Mouse (Mus musculus) hindbrain, embryonic 11.5 days (tissue): ENCODE data around the gene Cpeb1. TPM values are rescaled to one million over a fixed set of nuclear protein-coding genes. Genes with fewer than 3 reads are reported as not detected.
A peak's percentile ranks its signal among the peaks of the same experiment; 100 is the strongest.

Source experiments
- ATAC-seq: fragments of 200-750 bp; cut with Nextera tagmentation; 2 replicates; pipeline ENCODE4 v1.8.0; 2017; ENCODE audit warnings: mild to moderate bottlenecking, moderate TSS enrichment, moderate library complexity; ENCODE audit not compliant: low FRiP score
- DNase-seq: peaks from one replicate; pipeline ENCODE4 v3.0.0-alpha.2; 2015; ENCODE audit warnings: low spot score
- H3K27ac ChIP-seq: fragments of 300-500 bp; sonication (generic); 2 replicates; pipeline ENCODE4 v1.5.1; 2014; ENCODE audit warnings: mild to moderate bottlenecking, low read depth, low read length
- H3K27me3 ChIP-seq: fragments of 300-500 bp; sonication (generic); 2 replicates; pipeline ENCODE4 v1.6.1; 2014; ENCODE audit warnings: mild to moderate bottlenecking, low read length, moderate library complexity, mixed read lengths; ENCODE audit not compliant: control insufficient read depth, insufficient read depth
- H3K36me3 ChIP-seq: fragments of 300-500 bp; sonication (generic); 2 replicates; pipeline ENCODE4 v1.6.1; 2014; ENCODE audit warnings: mild to moderate bottlenecking, low read length, moderate library complexity, mixed read lengths; ENCODE audit not compliant: control insufficient read depth, insufficient read depth
- H3K4me1 ChIP-seq: fragments of 300-500 bp; sonication (generic); replicated peaks from 2 replicates; pipeline ENCODE4 v1.6.1; 2014; ENCODE audit warnings: low read length, mixed read lengths; ENCODE audit not compliant: control insufficient read depth, insufficient read depth
- H3K4me2 ChIP-seq: fragments of 300-500 bp; sonication (generic); replicated peaks from 2 replicates; pipeline ENCODE4 v1.6.1; 2014; ENCODE audit warnings: mild to moderate bottlenecking, low read depth, low read length
- H3K4me3 ChIP-seq: fragments of 300-500 bp; sonication (generic); 2 replicates; pipeline ENCODE4 v1.5.1; 2014; ENCODE audit warnings: low read depth, low read length
- H3K9ac ChIP-seq: fragments of 300-500 bp; sonication (generic); 2 replicates; pipeline ENCODE4 v1.6.1; 2014; ENCODE audit warnings: low read depth, low read length
- H3K9me3 ChIP-seq: fragments of 300-500 bp; sonication (generic); 2 replicates; pipeline ENCODE4 v1.6.1; 2016; ENCODE audit warnings: low read length; ENCODE audit not compliant: control insufficient read depth
- WGBS: fragments of 180-500 bp; shearing (Covaris S2); extraction: QIAGEN DNeasy Blood & Tissue Kit; methylation state at CpG from one replicate; pipeline ENCODE4 v1.1.7; 2014; 5-methylcytosine and 5-hydroxymethylcytosine counted together
- polyA plus RNA-seq: library from polyadenylated mRNA; unstranded; fragments of >200 nt; fragmentation: Nextera tagmentation; extraction: Ambion mirVana; gene quantifications from 2 replicates; pipeline ENCODE4 v1.2.1, GENCODE M21; 2014

Gene Cpeb1
- polyA plus RNA-seq, 1 experiment from 2014 or later = 1.3 TPM

DNA sequence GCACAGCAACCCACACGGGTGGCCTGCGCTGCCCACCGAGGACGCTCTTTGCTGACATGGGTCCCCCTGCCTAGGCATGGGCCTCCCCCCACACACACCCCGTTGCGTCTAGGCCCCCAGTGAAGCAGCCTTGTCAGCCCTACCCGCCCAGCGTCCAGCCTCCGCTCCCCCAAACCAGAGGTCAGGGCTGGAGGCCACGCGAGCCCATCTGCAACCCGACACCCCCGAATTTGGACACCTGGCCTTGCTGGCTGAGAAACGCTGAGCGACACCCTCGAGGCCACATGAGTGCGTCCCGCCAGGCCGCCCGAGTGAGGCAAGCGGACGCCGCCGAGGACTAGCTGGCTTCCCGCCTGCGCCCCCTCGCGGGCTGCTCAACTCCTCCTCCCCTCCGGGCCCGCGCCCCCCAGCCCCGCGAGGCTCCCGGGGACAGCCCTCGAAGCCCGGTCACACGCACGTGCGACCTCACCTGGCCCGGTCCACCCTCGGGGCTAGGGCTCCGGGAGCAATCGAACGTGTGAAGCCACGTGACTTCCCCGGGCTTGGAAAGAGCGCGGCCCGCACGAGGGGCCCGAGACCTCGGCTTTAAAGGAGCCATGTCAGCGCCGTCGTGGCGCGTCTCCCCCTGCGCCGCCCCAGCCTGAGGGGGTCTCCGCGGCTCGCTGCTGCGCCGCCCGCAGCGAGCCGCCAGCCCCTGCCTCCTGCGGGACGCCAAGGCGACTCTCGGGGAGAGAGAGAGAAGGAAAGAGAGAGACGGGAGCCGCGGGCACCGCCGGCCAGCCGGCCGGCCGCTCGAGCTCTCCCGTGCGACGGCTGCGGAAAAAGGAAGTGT, 1.6 kb downstream of the Cpeb1 start:
- H3K27ac ChIP-seq = no peak overlapping the region
- DNase-seq (peak; percentile 70), ATAC-seq (peak; percentile 69)
- H3K9ac ChIP-seq = no peak overlapping the region
- H3K4me1 ChIP-seq = peaks cover 14% of the 10 kb centered on the region
- peaks cover 44% of the 10 kb centered on the region for H3K27me3 ChIP-seq
- 4% methylated on average over 82 of the region's 84 CpGs for WGBS
- H3K4me3 ChIP-seq = peak overlapping the region; percentile 40
- no peaks in the 10 kb centered on the region for H3K36me3 ChIP-seq
- no peaks in the 10 kb centered on the region for H3K9me3 ChIP-seq
- peak overlapping the region; percentile 89 for H3K4me2 ChIP-seq

DNA sequence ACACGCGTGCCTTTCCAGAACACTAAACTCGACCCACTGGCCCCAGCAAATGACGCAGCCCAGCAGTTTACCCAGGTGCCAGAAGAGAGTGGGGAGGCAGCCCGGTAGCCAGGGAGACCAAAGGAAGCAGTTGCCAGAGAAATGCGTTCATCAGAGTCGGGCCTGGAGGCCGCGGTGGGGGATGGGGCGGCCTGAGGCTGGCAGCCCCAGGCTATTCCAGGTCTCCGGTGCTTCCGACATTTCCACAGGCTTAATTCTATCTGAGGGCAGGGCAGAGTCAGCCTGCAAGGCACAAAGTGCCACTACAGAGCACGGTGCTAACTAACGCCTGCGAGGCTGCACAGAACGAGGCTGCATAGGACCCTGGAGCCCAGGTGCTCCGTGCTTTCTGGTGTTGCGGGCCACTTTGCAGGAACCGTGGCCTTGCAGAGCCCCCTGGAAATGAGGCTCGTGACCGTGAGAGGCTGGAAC, 2.3 kb downstream of the Cpeb1 start:
- Histone ChIP-seq H3K27me3 (peaks cover 42% of the 10 kb centered on the region), H3K27ac (no peak overlapping the region), H3K36me3 (no peaks in the 10 kb centered on the region), H3K9ac (no peak overlapping the region), H3K4me1 (peaks cover 14% of the 10 kb centered on the region), H3K4me2 (peak overlapping the region; percentile 89), H3K4me3 (peak overlapping the region; percentile 40; the same call in 1 of the 2 replicates), H3K9me3 (no peaks in the 10 kb centered on the region)
- WGBS = 3% methylated on average over 21 of the region's 21 CpGs
- DNase-seq = peak; percentile 59
- ATAC-seq = peak; percentile 50; the same call in 1 of the 2 replicates

GRCm38 (mm10) chr7:81398957-81399356, 56.3 kb downstream of the Cpeb1 start:
- no peaks in the 10 kb centered on the region for H3K4me1 ChIP-seq
- ATAC-seq (no peak), DNase-seq (peak; percentile 12)
- H3K4me2 ChIP-seq = no peak overlapping the region
- H3K27me3 ChIP-seq = no peaks in the 10 kb centered on the region
- H3K9me3 ChIP-seq = no peaks in the 10 kb centered on the region
- no peaks in the 10 kb centered on the region for H3K36me3 ChIP-seq
- no peak overlapping the region for H3K27ac ChIP-seq
- no peak overlapping the region for H3K9ac ChIP-seq
- H3K4me3 ChIP-seq = no peak overlapping the region
- whole genome bisulfite sequencing = 58% methylated on average over 2 of the region's 2 CpGs

DNA sequence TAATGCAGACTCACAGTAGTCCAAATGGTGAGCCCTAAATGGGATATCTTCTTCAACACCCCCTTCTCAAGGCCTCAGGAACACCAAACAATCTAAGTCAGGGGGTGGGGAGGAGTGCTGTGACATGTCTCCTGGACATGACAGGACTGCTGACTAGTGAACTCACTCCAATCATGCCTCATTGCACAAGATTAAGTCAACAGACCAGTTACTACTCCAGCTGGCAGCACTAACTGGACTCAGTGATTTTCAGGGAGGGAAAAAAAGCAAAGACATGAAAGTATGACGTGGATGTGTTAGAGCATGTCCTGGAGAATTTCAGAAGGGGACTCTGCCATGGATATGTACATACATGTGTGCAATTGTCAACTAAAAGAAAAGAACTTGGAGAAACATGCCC, 75.9 kb downstream of the Cpeb1 start:
- H3K27ac ChIP-seq = no peak overlapping the region
- no peak overlapping the region for H3K9ac ChIP-seq
- H3K4me3 ChIP-seq = no peak overlapping the region
- H3K4me2 ChIP-seq = no peak overlapping the region
- ATAC-seq (no peak), DNase-seq (no peak)
- WGBS = 83% methylated on average over 1 of the region's 1 CpGs
- no peaks in the 10 kb centered on the region for H3K9me3 ChIP-seq
- no peaks in the 10 kb centered on the region for H3K36me3 ChIP-seq
- H3K4me1 ChIP-seq = no peaks in the 10 kb centered on the region
- no peaks in the 10 kb centered on the region for H3K27me3 ChIP-seq

DNA sequence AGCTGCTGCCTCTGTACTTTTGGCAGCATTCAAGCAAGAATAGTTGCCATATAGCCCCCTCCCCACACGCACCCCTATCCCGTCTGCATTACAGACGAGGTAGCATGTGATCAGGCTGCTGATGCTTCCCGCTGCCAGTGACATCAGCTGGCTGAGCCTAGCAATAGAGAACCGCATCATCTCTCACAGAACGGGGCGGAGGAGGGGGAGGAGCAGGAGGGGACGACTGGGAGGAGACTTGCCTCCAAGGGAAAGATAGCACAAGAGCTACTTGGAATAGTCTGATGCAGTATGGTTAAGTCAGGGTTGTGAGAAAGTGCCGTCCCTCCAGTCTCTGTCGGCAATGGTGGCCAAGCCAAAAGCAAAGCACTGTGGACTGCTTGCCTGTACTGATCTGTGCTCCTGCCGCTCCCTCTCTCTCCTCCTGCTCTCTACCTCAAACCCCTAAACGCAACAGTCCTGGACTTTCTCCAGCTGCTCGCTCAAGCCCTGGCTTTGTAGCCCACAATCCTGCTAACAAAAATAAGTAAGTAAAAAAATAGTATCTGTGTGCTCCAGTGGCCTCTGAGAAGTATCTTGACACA, 82.8 kb downstream of the Cpeb1 start:
- 8% methylated on average over 13 of the region's 13 CpGs for WGBS
- no peak overlapping the region; the same call in 1 of the 2 replicates for H3K9ac ChIP-seq
- H3K4me3 ChIP-seq = no peak overlapping the region
- H3K36me3 ChIP-seq = no peaks in the 10 kb centered on the region
- peak overlapping the region; percentile 6 for H3K4me2 ChIP-seq
- H3K9me3 ChIP-seq = no peaks in the 10 kb centered on the region
- H3K27ac ChIP-seq = no peak overlapping the region
- DNase-seq = peak; percentile 69
- H3K4me1 ChIP-seq = no peaks in the 10 kb centered on the region
- no peaks in the 10 kb centered on the region for H3K27me3 ChIP-seq
- ATAC-seq = peak; percentile 88

- Histone ChIP-seq H3K27me3 (no peaks in the 10 kb centered on the region), H3K4me1 (no peaks in the 10 kb centered on the region), H3K4me2 (no peak overlapping the region), H3K36me3 (no peaks in the 10 kb centered on the region), H3K9me3 (no peaks in the 10 kb centered on the region), H3K27ac (no peak overlapping the region), H3K9ac (no peak overlapping the region), H3K4me3 (no peak overlapping the region)
- ATAC-seq = no peak
- peak; percentile 2 for DNase-seq
- 20% methylated on average over 5 of the region's 5 CpGs for WGBS
Measured at GRCm38 (mm10) chr7:81371811-81372210, 83.5 kb downstream of the Cpeb1 start.

DNA sequence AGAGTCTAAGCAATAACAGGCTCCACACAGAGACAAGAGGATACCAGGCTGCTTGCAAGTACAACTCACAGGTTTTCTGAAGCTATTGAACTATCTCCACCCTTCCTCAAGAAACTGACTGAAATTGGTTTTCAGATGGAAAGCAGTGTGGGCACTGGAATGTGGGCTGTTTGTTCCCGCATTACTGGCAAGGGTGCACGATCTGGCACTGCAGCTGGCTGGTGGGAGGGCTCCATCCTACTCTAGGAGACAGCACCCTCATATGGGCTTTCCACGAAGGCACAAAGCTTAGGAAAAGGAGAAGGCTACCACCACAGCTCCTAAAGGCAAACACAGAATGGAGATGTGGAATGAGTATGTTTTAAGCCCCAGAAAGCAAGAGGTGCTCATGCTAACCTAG, 85.5 kb downstream of the Cpeb1 start:
- WGBS = 70% methylated on average over 3 of the region's 3 CpGs
- Histone ChIP-seq H3K9ac (no peak overlapping the region), H3K9me3 (no peaks in the 10 kb centered on the region), H3K4me2 (no peak overlapping the region), H3K27me3 (no peaks in the 10 kb centered on the region), H3K4me1 (no peaks in the 10 kb centered on the region), H3K36me3 (no peaks in the 10 kb centered on the region), H3K27ac (no peak overlapping the region), H3K4me3 (no peak overlapping the region)
- DNase-seq = no peak
- no peak for ATAC-seq

DNA sequence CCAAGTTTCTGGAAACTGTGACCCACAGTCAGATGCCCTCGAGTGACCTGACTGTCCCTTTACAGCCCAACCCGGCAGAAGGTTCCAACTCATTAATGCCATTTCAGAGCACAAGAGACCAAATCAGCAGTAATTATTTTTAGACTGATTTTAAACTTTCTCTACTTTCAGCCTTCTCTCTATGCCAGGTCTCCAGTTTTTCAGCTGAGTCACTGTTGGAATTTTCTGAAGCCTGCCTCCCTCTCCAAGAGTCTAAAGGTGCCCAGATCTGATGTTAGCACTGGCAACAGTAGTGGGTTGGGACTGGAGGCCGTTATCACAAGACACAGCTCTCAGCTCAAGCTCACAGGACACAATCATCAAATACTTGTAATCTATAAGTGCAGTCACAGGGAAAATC, 87.3 kb downstream of the Cpeb1 start:
- no peaks in the 10 kb centered on the region for H3K27me3 ChIP-seq
- no peak overlapping the region for H3K4me3 ChIP-seq
- no peak overlapping the region for H3K27ac ChIP-seq
- ATAC-seq (no peak), DNase-seq (no peak)
- H3K9me3 ChIP-seq = no peaks in the 10 kb centered on the region
- no peaks in the 10 kb centered on the region for H3K36me3 ChIP-seq
- no peak overlapping the region for H3K9ac ChIP-seq
- no peak overlapping the region for H3K4me2 ChIP-seq
- H3K4me1 ChIP-seq = no peaks in the 10 kb centered on the region
- 77% methylated on average over 3 of the region's 3 CpGs for WGBS

DNA sequence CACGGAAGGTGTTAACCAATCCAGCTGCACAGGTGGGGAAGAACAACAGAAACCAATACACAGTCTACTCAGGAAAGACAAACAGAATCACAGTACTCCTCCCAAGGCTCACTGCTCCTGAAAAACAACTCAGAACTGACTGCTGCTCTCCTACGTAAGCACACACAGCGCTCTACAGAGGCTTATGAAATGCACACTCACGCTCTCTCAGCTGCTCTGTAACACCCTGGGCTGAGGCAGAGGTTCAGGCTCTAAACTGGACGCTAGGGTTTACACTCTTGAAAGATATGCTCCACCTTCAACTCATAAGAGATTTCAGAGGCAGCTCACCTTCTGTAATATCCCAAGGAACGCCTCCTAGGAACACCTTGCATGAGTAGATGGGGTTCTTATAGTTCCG, 98.3 kb downstream of the Cpeb1 start:
- DNase-seq = no peak
- H3K4me1 ChIP-seq = no peaks in the 10 kb centered on the region
- ATAC-seq = no peak
- H3K9ac ChIP-seq = no peak overlapping the region
- 86% methylated on average over 7 of the region's 7 CpGs for WGBS
- H3K36me3 ChIP-seq = no peaks in the 10 kb centered on the region
- no peaks in the 10 kb centered on the region for H3K9me3 ChIP-seq
- H3K4me2 ChIP-seq = no peak overlapping the region
- H3K27me3 ChIP-seq = no peaks in the 10 kb centered on the region
- no peak overlapping the region for H3K4me3 ChIP-seq
- H3K27ac ChIP-seq = no peak overlapping the region
